Mouse (Mus musculus) liver, embryonic 14.5 days (tissue): ENCODE measurements at regions not wholly inside any gene's neighbourhood (a gene's known extent, or its start where the extent isn't known, plus 50 kb on each side); places are given as distances from the start of the nearest gene placed in this dataset.

ENCODE experiments used
- CTCF ChIP-seq: IDR thresholded peaks from 2 replicates; pipeline ENCODE4 v1.5.1; 2016; ENCODE audit warnings: antibody characterized with exemption, low read depth, control low read depth
- EP300 ChIP-seq: IDR thresholded peaks from 2 replicates; pipeline ENCODE4 v1.6.1; 2016; ENCODE audit warnings: antibody characterized with exemption, low read depth

DNA sequence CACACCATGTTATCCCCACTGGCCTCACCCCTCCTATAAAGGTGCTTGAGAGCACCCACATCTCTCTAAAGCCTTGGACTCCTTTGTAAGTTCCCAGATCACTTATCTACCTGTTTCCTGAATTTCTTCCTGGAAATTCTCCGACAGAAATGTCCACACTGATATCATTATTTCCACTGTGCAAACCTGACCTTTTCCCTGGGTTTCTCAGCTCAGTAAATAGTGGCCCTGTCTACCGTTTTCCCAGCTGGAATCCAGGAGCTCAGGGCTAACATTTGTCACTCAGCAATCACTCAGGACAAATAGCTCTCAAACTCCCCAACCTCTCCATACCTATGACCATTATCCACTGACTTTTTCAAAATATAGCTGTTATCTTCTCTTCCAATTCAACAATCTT is 241.6 kb upstream of the Gm6657 start:
- TF ChIP-seq CTCF = no peak
- no peak for TF ChIP-seq EP300
